Mouse (Mus musculus) embryo, embryonic 10.5 days (tissue): Measurements from ENCODE around the gene Cyp2u1.

Experiments used
- DNase-seq: peaks from one replicate; pipeline ENCODE4 v3.0.0-alpha.2; 2015; ENCODE audit warnings: low spot score

Cyp2u1 gene

GRCm38 (mm10) chr3:131255399-131255981 is 47.5 kb downstream of the Cyp2u1 start:
- no peak for DNase-seq

DNA sequence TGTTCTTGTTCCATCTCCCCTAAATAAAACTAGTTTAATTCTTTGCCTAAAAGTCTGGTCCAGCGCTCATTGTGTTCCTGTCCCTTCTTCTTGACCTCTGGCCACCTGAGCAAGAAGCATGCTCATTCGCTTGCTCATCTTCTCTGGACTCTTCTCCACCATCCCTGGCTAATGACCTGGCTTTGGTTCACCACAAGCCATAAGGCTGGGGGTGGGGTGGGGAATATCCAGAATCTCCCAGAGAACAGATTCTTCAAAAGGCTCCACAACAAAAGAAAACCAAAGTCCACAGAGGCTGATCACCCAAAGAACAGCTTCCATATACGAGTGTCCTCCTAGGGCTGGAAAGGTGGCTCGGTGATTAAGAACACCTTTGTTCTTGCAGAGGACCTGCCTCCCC is 48.0 kb downstream of the Cyp2u1 start:
- no peak for DNase-seq

DNA sequence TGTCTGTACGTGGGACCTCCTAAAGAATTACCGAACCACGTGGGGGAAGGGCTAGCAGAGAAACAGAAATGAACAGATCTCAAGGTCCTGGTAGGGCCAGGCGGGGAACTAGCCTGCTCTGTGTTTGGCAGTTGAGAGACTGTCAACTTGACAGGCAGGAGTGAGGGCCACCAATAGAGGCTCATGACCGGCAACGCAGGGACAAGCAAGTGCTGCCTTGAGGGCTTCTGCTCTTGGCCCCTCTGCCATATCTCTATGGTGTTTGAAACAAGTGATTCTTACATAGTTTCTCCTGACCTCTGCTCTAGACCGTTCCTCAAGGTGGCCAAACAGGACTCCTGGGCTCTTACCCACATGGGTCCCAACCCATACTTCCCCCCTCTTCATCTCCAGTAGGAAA is 51.4 kb downstream of the Cyp2u1 start:
- DNase-seq = no peak

DNA sequence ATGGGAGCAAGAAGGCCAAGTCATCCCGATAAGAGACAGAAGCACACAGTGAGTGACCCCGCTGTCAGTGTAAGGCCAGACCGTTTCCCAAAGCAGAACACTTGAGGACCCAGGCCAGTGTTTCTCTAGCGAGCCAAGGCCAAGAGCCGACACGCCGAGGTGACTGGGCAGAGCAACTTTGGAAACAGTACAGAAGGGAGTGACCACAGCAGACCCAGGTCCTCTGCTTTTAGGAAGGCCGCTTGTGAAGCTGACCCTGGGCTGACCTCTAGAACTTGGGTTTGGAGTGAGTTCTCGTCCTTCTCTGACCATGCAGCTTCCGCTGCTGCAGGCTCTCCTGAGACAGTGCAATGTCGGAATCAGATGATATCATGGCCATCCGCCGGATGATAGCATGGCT is 52.0 kb downstream of the Cyp2u1 start:
- DNase-seq = no peak

DNA sequence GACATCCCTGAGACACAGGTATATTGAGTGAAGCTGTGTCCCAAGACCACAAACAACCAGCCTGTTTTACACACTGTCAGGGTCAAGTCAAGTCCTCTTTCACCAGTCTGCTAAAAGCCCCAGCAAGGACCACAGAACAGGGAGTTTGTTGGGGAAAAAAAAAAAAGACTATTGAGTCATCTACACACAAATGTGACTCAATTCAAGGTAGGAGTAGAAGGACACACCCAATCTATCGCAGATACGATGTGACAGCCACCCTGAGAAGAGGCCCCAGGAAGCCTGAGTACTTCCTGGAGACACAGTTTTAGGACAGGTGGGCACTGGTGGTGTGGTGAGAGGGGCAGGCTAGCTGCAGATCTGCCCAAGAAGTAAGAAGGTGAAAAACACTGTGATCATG is 52.7 kb downstream of the Cyp2u1 start:
- no peak for DNase-seq

- DNase-seq = no peak
Measured at GRCm38 (mm10) chr3:131248444-131248843, 54.6 kb downstream of the Cyp2u1 start.

DNA sequence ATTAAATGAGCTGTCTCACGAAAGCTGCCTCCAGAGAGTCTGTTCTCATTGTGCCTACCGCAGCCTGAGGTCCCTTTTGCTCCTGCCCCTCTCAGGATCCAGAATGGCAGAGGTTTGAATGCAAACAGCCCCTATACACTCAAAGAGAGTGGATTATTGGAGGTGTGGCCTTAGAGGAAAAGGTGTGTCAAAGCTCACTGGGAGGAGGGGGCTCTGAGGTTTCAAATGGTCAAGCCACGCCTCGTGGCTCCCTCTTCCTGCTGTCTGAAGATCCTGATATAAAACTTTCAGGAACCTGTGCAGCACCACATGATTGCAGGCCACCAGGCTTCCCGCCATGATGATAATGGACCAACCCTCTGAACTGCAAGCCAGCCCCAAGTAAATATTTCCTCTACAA is 55.2 kb downstream of the Cyp2u1 start:
- DNase-seq = no peak

- DNase-seq = no peak
Measured at GRCm38 (mm10) chr3:131247447-131247846, 55.6 kb downstream of the Cyp2u1 start.

DNA sequence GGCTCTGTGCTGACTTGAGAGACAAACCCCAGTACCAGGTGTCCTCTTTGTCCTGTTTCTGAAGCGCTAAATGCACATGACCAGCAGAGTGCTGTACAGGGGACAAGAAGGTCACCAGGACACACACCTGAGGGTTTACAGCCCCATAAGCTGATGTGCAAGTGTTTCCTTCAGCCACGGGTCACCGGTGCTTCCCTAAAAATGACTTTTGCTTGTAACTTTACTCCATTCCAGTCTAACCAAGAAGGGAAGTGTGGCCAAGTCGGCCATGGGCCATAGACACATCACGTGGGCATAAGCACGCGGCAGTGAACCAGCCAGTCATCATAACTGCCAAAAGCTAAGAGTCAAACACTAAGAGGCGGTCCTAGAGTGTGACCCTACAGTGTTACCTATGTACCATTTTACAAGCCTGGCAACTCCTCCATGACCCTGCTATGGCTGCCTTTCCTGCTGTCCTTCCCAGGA is 56.4 kb downstream of the Cyp2u1 start:
- no peak for DNase-seq

DNA sequence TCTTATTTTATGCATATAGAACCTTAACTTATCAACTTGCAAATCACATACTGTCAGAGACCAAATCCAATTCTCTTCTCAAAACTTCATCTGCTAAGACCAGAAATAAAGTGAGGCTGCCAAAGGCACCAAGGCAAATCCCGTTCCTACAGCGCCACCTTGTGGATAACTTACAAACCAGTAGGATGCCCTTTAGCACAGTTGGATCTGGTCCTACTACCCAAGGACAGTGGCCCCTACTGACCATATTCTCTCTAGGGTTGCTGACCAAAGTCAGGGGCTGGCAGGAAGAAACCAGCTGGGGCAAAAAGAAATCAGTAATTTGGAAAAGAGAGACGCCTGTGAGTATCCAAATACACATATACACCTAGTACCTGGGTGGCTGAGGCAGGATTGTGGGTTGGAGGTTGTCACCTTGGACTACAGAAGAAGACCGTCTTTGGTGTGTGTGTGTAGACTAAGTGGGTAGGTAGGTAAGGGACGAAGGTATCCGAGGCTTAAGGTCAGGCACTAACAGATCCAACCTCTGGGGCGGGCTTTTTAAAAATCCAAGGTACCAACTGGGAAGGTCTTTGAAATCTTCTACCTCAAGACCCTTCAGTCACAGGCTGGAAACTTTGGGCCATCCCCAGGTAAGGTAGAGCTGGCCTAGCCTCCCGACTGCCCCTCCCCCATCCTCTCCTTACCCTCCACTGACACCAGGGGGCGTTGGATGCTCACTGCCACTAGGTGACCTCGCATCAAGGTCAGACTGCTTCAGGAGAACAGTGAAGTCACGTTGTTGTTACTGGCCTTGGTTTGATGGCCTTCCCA is 57.1 kb downstream of the Cyp2u1 start:
- DNase-seq = peak; percentile 89
